Mouse (Mus musculus): ENCODE results near the gene Rbck1.
A peak's percentile ranks its signal among the peaks of the same experiment; 100 is the strongest.
"Not testable (repeated sequence)": the region's sequence is repeated elsewhere in the genome, so short reads cannot be mapped to it uniquely, and the experiment has no call there.

Gene Rbck1

GRCm38 (mm10) chr2:152332101-152332825 lies at the start of gene Rbck1:
Gene Rbck1 (minus strand): TSS chr2:152332653.
- peak; percentile 80 to 85 for DNase-seq (ENCODE audit: low spot score in 2 of 2)

DNA sequence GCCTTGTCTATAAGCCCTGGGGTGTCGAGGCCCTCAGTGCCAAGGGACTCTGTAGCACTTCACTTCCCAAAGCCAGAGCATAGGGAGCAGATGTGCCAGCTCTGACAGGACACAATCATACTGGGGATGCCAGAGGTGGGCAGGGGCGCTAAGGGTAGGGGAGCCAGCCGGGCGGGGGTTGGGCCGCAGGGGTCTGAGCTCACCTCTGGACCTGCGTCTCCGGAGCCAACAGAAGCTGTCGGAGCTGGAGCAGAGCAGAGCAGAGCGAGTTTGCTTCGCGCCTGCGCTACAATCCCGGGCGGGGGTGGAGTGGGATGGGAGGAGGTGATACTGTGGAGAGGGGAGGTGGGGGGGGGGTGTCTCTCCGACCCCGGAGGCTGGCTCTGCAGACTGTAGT lies 43.9 kb upstream of the Rbck1 start, which contains the start of gene Nrsn2:
Gene Nrsn2 (minus strand): TSS at position 294 of the 397 bp plus-strand sequence.
- DNase-seq (ENCODE audit: low spot score in 2 of 2), result no peak

DNA sequence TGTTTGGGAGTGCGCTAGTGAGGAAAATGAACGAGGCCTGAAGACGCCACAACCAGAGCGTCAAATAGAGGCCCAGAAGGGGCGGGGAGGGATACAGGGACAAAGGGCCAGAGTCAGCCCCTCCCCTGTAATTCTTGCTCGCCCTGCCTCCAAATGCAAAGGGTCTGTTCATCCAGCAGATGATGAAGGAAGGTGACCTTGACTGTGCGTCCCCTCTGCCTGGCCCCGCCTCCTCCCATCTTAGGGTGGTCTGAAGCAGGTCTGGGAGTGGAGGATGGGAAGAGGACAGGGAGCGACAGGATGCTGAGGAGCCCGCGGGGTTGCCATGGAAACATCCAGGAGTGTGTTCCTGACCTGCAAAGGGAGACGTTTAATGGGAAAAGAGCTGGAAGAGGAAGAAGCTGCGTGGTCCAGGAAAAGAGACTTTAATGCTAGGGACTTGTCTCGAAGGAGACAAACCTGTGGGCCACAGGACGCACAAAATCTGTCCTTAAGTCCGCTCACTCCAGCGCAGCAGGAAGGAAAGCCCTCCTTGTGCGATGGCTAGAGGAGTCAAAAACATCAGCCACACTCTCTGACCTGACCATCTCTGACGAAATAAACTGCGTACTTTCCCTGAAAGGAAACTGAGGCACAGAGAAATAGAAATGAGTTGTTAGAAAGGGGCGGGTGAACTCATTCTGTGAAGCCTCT lies 43.3 kb upstream of the Rbck1 start:
- no peak for DNase-seq (ENCODE audit: low spot score in 2 of 2)

DNA sequence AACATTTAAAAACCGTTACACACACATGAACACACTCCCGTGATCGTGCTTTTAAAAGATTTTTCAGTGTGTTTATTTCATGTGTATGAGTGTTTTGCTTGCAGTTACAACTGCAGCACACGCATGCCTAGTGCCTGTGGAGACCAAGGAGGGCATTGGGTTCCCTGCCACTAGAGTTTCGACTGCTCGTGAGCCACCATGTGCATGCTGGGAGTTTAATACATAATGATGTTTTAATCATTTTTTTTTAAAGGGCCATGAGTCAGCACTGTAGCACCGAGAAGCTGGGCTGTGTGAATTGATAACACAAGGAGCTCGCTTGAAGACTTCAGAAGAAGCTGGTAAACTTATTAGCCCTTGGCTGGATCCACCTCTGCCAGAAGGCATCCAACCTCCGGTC lies 41.1 kb upstream of the Rbck1 start:
- DNase-seq (ENCODE audit: low spot score in 2 of 2), result no peak

DNA sequence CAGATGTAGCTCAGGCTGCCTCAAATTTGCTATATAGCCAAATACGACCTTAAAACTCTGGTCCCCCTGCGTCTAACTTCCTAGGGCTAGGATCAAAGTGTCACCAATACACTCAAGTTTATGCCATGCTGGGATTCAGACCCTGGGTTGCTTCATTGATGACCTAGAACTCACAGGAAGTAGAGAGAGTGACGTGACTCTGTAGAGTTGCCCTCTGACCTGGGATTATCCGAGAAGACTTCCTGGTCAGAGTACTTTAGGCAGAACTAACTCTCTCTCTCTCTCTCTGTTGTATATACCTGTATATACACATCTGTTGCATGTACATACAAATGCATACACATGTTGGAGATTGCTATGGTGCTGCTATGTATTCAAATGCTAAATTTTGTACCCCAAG lies 40.2 kb upstream of the Rbck1 start:
- no peak for DNase-seq (ENCODE audit: low spot score in 2 of 2)

DNA sequence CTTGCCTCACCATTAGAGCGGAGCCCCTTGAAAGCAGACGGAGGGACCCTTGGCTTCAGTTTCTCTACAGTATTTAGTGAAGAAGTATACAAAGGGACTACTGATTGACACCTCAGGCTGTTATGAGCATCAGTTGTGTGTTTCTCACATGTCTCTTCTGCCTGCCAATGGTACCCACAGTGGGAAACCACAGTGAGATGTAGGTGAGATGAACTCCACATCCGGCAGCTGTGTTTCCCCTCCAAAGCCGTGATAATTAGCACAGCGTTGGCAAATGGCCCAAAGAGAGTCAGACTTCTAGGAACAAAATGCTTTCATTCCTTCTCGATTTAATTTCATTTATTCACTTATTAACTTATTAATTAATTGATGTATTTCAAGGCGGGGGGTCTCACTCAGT lies 39.7 kb upstream of the Rbck1 start:
- no peak for DNase-seq (ENCODE audit: low spot score in 2 of 2)

DNA sequence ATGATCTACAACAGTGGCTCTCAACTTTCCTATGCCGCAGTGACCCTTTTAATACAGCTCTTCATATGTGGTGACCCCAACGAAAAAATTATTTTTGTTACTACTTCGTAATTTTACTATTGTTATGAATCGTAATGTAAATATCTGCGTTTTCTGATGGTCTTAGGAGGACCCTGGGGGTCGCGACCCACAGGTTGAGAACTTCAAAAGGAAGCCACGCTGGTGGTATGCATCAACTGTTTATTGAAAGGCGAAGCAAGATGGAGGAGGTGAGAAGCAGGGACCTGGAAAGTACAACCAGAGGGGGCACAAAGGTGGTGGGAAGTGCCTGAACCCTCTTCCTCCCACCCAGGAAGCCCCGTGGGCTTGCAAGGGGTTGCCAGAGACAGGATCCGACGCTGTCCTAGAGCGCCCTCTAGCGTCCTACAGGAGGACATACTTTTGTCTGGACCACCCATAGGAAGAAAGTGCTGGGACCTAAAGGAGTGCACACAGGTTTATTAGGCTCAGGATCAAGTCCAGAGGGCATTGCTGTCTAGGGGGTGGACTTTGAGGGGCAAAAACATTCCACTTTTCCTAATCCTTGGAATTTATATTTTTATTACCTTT lies 36.2 kb upstream of the Rbck1 start:
- DNase-seq (ENCODE audit: low spot score in 2 of 2), result no peak

DNA sequence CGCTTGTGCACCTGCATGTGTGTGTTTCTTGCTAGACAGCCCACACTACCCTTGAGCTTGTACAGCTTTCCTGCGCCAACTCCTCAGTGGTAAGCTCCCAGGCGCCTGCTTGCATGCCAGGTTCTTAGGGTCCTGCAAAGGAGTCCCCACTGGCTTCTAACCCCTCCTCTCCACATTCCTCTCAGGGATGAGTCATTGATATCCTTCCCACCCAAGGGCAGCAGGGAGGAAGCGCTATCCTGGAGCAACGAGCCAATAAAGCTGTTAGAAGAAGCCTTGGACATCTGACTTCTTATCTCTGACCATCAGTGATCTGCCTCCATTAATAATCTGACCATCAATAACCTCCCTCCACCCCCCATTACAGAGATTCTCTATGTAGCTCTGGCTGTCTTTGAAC lies 35.5 kb upstream of the Rbck1 start:
- DNase-seq (ENCODE audit: low spot score in 2 of 2), result no peak

GRCm38 (mm10) chr2:152363245-152364147 lies 31.0 kb upstream of the Rbck1 start:
- DNase-seq (ENCODE audit: low spot score in 2 of 2), result peak; percentile 43 to 60

- DNase-seq (ENCODE audit: low spot score in 2 of 2), result no peak
These were observed 28.7 kb upstream of the Rbck1 start for GRCm38 (mm10) chr2:152361193-152361592.

DNA sequence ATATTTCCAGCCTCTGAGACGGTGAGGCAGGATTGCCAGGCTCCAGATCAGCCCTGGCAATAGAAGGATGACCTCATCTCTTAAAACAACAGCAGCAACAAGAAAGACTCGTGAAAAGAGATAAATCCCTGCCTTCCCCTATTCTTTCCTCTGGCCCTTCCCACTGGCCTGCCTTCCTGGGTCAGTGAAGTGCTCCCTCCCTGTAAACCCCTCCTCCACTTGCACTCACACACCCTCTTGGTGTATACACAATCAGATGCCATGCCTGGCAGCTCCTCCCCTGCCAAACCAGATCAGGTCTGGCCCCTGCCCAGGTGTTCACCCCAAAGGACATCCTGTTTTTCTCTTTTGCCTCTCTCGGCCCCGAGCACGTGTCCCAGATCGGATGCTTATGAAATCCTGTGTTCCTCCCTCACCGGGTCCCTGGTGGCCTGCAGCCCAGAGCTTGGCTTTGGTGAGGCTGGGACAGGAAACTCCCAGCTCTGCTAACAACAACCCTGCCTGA lies 27.9 kb upstream of the Rbck1 start:
- DNase-seq (ENCODE audit: low spot score in 2 of 2), result peak; percentile 35 to 70

DNA sequence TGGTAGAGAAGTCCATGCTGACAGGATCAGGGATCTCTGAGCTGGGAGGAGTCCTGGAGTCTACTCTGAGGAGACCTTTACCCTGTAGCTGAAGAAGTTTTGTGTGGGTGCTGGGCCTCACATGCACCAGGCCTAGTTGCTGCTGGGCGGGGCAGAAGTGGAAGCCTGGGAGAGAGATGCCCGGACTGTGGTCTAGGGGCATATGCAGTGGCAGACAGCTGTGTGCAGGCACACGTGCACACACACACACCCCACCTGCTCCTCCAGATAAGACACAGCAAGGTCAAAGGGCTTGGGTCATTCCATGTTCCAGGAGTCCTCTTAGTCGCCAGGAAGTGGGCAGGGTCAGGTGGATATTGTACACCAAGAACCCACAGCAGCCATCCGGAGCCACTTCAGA lies 27.2 kb upstream of the Rbck1 start:
- no peak for DNase-seq (ENCODE audit: low spot score in 2 of 2)

DNA sequence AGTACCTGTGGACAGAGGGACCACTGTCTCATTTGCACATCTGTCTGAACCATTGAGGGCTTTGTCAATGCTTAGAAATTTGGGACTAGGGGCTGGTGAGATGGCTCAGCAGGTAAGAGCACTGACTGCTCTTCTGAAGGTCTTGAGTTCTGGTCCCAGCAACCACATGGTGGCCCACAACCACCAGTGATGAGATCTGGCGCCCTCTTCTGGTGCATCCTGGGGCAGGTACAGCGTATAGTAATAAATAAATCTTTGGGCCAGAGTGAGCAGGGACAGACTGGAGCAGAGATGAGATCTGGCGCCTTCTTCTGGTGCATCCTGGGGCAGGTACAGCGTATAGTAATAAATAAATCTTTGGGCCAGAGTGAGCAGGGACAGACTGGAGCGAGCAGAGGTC lies 26.5 kb upstream of the Rbck1 start:
- DNase-seq (ENCODE audit: low spot score in 2 of 2), result not testable (repeated sequence)

DNA sequence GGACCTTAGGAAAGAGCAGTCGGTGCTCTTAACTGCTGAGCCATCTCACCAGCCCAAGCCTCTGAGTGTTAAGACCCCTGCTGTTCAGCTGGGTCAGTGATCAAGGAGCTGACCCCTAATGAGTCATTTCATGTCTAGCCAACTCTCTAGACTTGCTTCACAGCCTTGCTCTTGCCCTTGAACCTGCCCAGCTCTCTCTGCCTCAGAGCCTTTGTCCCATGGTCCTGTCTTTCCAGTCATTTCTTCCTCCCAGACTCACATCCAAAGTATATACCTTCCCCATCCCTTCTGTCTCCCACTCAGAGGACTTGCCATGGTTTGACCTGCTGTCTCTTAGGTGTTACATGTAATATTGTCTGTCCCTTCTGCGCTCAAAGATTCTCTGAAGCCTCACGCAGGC lies 24.8 kb upstream of the Rbck1 start:
- DNase-seq (ENCODE audit: low spot score in 2 of 2), result no peak

GRCm38 (mm10) chr2:152349842-152350540 lies 17.5 kb upstream of the Rbck1 start:
- no peak for DNase-seq (ENCODE audit: low spot score in 2 of 2)

DNA sequence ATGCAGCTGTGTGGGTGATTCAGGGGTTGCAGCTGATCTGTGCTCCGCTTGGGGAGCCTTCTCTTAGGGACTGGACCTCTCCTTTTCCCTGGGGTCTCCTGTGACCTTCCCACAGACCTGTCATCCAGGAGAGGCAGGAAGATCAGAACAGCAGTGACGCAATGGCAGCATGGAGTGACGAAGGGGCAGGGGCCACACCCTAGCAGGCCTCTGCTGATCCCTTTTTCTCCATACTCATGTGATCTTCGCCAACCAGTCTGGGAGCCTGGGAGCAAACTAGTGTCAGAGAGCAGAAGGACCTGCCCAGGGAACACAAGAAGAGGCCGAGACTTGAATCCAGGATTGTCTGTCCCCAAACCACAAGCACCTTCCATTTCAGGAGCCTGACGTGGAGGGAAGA lies 16.8 kb upstream of the Rbck1 start:
- no peak for DNase-seq (ENCODE audit: low spot score in 2 of 2)

DNA sequence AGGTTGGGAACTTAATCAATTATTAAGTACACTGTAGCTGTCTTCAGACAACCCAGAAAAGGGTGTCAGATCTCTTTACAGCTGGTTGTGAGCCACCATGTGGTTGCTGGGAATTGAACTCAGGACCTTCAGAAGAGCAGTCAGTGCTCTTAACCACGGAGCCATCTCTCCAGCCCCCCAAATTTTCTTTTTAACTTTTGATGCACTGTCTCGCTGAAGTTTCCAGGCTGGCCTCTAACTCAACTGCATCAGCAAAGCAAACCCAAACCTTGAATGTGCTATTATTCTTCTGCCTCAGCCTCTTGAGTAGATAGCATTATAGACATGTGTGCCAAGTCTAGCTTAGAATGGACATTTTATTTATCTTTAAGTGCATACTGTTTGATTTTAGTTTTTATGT lies 15.3 kb upstream of the Rbck1 start:
- no peak for DNase-seq (ENCODE audit: low spot score in 2 of 2)

DNA sequence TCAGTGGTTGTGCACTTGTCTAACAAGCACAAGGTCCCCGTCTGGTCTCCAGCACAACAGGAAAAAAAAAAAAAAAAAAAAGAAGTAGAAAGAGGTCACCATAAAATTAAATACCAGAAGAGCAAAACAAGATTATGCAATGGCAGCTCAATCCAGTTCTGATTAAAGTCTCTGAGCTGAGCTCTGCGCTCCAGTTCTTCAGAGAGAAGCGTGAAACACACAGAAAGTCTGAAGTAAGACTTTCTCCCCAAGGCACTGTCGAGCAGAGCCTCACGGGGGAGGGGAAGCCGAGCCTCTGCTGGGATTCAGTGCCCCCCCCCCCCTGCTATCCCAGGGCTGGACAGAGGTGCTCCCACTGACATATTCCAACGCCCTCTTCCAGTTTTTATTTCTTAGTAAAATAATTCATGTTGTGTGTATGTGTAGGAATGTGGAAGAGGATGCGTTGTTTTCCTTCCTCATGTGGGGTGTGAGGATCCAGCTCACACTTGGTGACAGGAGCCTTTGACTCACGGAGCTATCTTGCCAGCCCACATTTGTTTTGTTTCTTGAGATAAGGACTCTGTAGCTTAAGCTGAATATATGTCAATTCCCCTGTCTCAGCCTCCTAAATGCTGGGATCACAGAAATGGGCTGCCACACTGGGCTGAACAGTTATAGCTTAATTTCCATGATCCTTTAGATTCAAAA lies 14.5 kb upstream of the Rbck1 start:
- no peak for DNase-seq (ENCODE audit: low spot score in 2 of 2)

DNA sequence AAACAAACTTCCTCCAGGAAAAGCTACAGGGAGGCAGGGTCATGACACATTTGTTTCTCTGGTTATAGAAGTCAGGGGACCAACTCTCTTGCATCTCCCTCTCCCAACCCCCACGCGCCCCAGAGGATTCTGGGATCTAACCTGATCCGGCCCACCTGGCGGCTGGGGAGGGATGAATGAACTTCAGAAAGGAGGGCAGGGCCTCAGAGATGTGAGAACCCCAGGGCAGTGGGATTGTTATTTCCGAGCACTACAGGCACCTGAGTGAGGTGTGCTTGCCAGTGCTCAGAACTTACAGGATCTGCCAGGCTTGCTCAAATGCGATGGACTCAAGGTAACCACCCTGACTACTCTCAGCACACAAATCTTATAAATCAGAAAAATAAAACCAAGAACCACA lies 12.9 kb upstream of the Rbck1 start:
- no peak for DNase-seq (ENCODE audit: low spot score in 2 of 2)

DNA sequence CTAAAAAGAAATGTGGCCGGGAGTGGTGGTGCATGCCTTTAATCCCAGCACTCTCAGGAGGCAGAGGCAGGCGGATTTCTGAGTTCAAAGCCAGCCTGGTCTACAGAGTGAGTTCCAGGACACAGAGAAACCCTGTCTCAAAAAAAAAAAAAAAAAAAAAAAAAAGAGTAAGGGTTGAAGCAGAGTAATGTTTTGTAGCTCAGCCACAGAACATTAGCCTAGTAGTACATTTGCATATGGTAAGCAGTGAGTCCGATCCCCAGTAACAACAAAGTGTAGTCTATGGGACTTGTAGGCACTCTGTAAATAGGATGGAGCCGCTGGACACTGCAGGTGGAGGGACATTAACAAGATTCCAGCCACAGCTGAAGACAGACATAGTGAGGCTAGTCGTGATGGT lies 12.5 kb upstream of the Rbck1 start:
- no peak for DNase-seq (ENCODE audit: low spot score in 2 of 2)

GRCm38 (mm10) chr2:152344361-152344760 lies 11.9 kb upstream of the Rbck1 start:
- DNase-seq (ENCODE audit: low spot score in 2 of 2), result no peak

Data from urinary bladder, adult 18-20 months (tissue).